Mouse (Mus musculus): ENCODE data around the gene Frmpd4.

Frmpd4 gene

DNA sequence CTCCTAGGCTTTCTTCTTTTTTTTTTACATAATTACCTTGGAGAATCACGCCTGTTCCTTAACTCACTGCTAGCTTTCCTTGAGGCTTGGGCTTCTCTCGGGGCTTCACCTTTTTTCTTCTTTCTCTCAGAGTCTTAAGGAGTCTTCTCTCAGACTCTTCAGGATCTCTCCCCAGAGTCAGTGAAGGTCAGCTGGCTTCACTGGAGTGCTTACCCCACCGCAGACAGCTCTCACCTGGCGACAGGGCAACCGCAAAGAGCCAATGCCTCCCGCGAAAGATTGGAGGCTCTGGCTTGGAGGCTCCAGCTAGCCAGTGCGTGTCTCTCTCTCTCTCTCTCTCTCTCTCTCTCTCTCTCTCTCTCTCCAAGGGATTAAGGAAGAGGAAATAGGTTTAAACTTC is 453.0 kb downstream of the Frmpd4 start:
- DNase-seq (ENCODE audit: low spot score): no peak

DNA sequence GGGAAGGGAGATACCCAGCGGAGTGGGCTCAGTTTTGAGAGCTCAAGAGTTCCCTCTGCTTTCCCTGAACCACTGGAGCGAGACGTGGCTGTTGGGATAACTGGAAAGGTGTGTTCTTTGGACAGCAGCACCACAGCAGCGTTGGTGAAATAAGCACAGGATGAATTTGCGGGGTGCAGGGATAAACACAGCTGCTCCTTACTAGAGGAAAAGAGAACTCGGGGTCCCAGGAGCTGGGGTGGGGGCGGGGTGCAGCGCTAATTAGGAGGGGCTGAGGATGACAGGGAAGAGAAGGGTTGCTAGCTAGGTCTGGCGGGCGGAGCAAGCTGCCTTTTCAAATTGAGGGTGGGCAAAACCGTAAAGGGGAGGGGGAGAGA is 453.5 kb downstream of the Frmpd4 start:
- DNase-seq (ENCODE audit: low spot score): no peak

DNA sequence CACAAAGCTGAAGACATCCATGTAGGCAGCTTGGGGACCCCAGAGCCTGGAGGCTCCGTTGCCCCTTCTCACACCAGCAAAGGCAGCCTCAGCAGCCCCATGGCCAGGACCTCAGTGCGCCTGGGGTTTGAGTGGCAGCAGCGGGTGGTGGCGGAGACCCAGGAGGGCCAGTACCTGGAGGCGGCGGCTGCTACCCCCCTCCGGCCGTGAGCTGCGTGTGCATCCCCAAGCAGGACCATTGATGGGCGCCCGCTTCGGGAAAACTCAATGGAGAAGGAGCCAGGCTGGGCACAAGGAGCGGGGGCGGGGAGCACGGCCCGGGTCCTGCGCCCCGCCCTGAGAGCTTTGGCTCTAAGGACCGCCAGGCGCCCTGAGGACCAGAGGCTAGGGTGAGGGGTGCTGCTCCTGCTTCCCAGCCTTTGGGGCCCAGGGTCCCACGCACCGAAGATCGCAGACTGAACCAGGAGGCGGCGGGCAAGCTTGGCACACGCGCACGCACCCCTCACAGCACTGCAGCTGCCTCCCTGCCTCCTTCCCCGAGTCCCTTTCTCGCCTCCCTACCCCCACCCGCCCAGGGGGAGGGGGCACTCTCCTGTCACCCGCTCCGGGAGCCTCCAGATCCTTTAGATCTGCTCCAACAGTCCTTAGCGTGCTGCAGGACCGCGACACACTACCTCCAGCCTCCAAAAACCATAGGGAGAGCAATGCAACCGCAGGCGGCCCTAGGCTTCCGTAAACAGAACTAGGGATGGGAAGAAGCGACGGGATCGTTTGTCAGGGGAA is 454.0 kb downstream of the Frmpd4 start:
- peak; percentile 32 for DNase-seq (ENCODE audit: low spot score)

DNA sequence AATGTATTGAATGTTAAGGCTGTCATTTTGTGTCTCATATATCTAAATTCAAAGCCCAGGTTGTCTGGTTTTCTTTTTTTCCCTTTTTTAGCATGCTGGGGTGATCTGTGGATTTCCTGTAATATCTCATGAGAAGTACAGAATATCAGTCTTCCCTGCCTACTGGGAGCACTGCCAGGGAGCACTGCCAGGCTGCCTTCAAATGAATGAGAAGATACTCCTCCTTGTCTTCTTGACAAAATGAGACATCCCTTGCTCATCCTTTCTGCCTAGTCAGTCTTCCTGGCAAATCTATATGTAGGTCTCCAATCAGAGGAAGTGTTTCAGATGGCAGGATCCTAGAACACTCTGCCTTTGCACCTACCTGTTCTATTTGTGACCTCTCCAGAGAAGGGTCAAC is 535.4 kb downstream of the Frmpd4 start:
- no peak for DNase-seq (ENCODE audit: low spot score)

DNA sequence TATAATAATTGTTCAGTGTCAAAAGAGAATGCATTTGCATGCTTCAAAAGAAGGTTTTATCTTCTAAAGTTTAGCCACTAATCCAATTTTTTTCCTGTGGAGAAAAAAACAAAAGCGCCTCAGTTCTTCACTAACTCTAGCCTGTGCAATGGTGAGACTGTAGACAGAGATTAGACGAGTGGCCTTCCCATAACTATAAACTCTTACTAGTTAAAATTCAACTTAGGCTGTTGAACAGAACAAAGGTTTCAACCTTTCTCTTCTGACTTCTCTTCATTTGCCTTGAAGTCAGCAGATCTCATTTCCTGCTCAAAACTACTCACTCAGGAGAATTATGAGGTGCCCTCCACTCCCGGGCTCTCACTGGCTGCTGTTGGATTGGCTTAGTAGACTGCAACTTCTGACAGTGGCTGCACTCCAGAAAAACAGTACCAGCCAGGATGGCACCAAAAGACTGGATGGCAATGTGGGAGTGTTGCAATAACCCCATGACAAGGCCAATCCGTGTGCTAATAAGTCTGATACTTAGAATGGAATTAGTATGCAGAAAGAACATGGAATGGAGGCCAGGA is 556.4 kb downstream of the Frmpd4 start:
- DNase-seq (ENCODE audit: low spot score): no peak

DNA sequence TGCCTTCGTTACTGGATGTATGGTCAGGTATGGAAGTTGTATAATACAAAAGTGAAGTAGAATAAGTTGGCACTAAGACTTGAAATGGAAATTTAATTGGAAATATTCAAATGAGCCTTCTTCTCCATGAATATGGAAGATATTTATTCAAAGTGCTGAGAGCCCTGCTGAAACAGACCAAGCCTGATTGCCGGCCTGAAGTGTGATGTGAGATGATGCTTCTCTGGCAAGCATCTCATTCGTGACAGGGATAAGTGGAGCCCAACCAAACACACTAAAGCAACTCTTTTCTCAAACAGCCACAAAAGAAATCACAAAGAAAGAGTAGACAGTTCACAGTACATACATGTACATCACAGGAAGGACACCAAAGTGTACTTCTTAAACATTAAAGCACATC is 559.2 kb downstream of the Frmpd4 start:
- DNase-seq (ENCODE audit: low spot score): no peak

DNA sequence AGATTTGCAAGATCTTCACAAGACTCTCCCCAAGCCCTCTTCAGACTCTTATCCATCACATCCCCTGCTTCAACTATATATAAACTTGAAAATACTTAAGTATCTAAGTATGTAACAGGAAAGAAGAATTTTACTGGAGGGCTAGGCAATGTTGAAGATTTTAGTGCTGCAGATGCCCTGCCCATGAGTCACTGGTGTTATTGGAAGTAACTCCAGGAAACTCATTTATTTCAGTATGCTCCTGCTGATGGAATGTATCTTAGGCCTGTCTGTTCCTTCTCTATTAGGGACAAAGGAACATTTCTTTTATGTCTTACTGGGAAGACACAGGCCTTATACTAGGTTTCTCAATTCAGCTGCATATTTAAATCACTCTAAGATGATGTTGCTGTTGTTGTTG is 592.2 kb downstream of the Frmpd4 start:
- no peak for DNase-seq (ENCODE audit: low spot score)

DNA sequence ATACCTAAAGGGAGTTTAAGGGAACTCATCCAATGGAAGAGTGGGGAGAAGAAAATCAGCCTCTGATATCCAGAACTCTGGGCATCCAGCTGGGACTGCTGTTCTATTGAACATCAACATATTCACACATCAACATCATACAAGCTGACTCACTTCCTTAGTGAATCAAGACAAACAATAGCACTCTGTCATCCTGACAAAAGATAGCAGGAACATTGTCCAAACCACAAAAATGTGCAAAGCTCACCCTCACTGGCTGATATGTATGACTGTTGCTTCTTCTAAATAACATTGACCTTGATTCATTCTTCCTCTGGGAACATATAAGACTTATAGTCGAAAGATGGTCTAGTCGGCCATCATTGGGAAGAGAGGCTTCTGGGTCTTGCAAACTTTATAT is 625.8 kb downstream of the Frmpd4 start:
- no peak for DNase-seq (ENCODE audit: low spot score)

DNA sequence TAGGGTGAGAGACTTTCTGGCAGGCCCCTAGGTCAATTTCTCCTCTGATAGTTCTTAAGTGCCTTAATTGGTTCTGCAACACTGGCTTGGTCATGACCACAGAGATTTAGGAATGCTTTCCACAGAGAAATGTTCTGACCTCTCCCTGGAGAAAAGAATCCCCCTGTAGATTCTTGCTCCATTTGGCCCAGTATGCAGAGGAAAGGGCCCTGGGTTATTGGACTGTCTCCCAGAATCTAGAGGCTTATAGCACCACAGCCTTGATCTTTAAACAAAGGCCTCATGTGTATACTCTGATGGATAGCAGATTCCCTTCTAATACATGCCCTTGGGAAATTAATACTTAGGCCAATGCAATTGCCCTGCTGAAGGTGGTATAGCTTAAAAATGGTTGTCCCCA is 667.5 kb downstream of the Frmpd4 start:
- no peak for DNase-seq (ENCODE audit: low spot score)

DNA sequence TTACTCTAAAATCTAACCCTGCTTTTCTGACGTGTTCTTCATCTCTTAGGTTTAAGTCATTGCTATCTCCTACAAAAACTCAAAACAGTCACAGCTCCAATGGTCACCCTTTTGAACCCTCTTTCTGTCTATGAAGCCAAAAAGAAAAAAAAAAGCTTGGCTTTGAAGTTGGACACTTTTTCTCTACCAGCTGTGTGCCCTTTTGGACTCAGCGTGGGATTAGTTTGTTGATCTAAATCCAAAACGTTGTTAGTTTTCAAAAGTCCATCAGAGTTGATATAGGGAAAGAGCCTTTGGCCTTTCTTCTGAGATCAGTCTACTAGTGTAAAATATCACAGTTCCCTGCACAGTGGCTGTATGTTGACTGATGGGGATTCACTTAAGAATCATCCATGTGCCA is 676.0 kb downstream of the Frmpd4 start:
- no peak for DNase-seq (ENCODE audit: low spot score)

DNA sequence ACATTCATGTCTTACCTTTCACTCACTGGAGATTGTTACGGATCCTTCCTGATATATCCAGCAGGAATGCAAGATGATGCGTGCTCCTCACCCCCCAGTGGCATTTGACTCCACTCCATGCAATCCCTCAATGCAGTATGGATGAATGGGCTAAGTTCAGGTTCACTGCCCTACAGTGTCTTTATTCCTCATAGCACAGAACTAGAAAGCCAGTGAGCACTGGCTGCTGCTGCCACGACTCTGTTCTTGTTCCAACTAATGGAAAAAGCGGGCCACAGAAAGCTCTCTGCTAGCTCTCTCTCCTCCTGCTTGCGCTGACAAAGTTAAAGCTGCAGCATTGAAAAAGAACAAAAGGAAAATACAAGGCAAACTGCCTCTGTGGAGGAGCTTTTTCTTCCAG is 722.2 kb downstream of the Frmpd4 start:
- DNase-seq (ENCODE audit: low spot score): no peak

DNA sequence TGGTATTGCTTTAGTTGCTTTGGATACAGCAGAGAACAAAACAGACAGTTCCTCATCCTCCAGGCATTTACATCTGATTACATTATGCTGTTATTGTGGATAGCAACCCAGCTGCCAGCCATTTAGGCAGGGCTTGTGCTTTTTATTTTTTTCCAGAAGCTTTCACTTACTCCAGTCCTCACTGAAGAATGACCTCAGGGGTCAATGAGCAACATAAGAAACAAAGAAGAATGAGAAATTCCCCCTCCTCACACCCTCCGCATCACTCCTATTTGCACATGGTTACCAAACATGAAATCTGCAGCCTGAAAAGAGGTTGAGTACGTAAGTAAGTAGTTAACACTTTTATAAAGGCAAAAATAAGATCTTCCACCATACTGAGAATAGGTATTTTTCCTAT is 744.5 kb downstream of the Frmpd4 start:
- DNase-seq (ENCODE audit: low spot score): peak; percentile 12

DNA sequence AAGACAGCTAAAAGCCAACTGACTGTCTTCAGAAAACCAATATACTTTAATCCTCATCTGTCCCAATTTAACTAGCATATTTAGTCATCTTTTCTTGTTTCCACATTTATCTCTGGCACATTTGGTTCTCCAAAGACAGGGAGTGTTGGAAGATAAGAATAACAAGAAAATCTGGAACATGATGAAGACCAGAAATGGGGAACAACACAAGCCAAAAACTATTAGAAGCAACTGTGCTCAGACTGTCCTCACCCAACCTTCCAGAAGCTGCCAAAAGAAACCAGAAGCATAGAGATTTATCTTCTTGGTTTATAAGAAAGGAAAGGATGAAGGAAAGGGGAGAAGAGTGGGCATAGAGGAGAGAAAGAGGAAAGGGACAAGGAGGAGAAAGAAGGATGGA is 748.6 kb downstream of the Frmpd4 start:
- no peak for DNase-seq (ENCODE audit: low spot score)

DNA sequence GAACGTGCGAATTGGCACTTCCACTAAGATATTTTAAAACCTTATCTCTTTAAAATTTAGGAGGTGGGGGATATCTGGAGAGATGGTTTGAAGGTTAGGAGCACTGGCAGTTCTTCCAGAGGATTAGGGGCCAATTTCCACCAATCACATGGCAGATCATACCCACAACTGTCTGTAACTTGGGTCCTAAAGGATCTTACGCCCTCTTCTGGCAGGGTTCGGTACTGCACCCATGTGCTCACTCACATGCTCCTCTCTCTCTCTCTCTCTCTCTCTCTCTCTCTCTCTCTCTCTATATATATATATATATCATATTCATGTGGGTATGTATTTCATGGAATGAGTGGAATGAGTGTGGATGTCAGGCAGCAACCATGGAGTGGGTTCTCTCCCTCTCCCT is 759.7 kb downstream of the Frmpd4 start:
- peak; percentile 26 for DNase-seq (ENCODE audit: low spot score)

DNA sequence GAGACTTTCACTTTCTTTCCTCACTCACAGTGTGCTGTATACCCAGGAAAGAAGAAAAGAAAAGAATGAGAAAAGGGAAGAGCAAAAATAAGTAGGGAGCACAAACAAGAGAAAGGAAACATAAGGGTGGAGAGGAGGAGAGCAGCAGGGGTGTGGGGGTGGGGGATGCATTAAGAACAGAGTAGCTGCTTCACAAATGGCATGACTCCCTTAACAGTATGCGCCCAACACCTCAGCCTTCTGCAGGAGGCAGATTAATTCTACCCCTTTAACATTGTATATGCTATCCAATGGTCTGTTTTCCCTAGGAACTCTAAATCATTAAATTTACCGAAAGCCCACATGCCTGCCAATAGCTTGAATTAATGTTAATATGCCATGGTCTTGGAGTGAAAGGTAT is 766.9 kb downstream of the Frmpd4 start:
- DNase-seq (ENCODE audit: low spot score): no peak

DNA sequence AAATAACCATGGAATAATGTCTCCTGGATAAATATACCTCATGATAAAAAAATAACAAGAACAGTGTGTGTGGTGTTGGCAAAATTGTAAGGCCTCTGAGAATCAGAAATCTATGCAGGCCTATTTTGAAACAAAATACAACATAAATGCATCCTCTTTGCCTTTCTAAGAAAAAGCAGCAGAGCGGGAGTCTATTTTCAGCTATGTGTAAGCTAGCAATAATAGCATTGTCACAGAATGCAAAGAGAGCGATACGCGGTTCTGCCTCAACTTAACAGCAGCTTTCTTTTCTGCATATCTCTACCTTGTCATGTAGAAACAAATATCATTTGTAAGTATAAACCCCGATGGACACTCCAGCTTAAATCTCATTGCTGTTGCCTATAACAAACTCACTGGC is 768.5 kb downstream of the Frmpd4 start:
- no peak for DNase-seq (ENCODE audit: low spot score)

DNA sequence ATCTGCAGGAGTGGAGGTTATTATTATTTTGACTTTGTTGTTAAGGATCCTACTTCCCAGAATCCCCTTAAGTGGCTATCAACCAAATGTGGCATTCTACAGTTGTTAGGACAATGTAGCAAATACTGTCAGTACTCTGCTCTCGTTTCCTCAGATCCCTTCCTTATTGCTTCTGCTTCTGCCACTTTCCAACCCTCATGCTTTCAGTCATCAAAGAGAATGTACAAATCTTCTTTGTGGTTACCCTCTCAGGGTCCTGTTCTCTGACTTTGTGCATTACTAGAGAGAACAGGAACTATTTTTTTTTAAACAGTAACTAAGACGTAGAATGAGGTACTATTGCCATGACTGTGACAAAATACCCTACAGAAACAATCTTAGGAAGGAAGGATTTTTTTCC is 788.3 kb downstream of the Frmpd4 start:
- no peak for DNase-seq (ENCODE audit: low spot score)

DNA sequence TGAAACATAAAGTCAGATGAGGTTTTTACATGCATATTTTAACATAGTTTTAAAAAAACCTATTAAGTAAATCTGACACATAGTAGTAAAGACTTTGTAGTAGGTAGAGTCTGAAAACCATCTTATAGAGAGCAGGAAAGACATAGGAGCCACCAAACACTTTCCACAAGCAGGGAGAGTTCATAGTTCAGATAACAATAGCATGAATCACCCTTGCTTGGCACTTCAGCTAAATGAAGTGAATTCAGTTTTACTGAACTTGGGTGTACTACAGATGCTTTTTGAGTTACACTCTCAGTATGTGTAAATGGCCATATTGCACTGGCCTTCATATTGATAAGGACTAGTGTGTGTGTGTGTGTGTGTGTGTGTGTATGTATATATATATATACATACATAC is 793.5 kb downstream of the Frmpd4 start:
- DNase-seq (ENCODE audit: low spot score): no peak

DNA sequence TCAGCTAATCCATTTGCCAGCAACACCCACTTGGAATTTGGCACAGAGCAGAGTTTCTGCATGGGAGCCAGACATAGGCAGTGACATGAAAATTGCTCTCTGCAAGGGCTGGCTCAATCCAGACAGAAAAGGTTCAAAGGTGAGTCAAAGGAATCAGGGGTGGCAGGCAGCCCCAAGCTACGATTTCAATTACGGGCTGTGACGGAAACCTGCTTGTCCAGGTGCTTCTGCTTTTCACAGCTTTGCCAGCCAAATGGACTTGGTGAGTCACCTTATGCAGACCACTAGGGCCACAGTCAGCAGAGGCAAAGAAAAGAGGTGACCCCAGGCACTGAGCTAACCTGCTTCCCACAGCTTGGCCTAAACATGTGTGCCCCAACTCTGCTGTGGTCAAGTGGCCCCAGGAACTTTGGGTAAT is 857.5 kb downstream of the Frmpd4 start:
- DNase-seq (ENCODE audit: low spot score): no peak

DNA sequence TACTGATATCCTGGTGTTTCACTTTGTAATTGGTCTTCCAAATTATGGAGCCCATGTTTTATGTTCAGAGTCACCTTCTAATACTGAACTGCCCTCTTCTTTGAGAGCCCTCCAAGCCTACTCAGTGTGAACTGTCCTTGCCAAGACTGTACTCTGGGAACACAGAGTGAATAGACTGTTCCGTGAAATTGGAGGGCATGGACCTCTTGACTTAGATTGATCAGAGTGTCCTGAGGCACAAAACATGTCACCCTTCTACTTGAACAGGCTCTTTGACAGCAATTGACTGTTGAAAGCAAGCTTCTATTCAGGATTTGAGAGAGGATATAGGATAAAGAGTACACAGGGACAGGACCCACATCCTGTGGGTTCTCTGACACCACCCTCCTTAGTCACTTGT is 857.9 kb downstream of the Frmpd4 start:
- DNase-seq (ENCODE audit: low spot score): peak; percentile 1

DNA sequence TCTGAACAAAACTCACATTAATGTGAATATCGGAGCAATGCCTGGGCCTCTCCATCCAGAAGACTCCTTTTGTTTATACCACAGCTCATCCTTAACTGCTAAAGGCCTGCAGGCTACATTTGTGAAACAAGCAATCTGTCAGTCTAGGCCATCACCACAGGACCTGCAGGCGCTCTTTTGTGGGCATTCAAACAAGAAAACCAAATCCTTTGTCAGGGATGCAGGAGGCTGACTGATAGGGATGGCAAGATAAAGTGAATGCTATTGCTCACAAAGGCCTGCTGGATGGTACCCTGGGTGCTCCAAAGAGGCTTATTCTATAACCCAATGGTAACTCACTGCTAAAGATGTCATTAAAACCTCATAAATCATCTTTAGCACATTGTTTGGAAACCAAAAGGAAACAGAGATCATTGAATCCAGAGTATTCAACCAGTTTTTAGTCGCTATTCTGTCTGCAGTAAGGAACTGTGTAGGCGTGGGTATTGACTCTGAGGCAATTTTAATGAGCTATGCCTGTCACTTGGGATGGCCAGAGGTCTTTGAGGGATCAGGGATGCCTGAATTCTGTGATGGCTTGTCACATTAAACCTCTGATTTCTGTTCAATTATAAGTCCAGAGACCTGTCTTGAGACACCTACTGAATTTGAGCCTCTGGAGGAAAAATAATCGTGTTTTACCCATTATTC is 922.1 kb downstream of the Frmpd4 start:
- peak; percentile 51 for DNase-seq (ENCODE audit: low spot score)

DNA sequence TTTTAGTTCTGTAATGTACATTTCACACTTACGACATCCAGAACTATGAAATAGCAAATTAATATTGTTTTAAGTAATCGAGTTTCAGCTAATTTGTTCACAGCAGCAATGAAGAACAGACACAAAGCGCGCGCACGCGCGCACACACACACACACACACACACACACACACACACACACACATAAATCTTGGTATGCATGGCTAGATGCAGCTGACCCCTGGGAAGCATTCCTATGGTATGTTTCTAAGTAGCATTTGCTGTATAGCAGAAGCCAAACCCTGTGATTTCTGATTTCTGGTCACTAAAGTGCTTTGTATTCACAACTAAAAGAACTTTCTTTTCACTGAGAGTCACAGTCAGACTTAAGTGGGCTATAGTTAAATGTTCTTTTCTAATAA is 922.8 kb downstream of the Frmpd4 start:
- DNase-seq (ENCODE audit: low spot score): peak; percentile 18

DNA sequence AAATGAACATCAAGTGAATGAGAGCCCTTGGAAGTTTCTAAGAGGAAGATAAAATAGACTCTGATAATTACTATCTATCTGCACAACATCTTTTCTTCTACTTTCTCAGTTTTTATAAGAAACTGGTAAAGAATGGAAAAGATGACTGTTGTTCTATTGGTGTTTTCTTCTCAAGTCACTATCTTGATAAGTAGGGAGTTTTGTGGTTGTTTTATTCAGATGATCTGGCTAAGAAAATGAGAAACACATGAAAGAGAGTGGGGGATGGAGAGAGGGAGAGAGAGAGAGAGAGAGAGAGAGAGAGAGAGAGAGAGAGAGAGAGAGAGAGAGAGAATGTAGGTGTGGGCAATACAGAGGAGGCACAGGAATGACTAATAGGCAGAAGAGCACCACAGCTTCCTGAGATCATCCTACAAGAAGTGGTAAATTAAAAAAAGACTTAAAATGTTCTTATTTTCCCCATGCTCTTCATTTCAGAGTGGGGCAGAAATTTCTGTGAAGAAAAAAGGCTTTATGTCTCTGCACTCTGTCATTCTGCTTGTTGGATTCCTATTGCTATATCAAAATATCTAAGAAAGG is 979.3 kb downstream of the Frmpd4 start:
- no peak for DNase-seq (ENCODE audit: low spot score)

Data from embryo, embryonic 10.5 days (tissue).